Mouse (Mus musculus) neural tube, embryonic 13.5 days (tissue): ENCODE data around the gene Abhd14a. TPM values are rescaled to one million over a fixed set of nuclear protein-coding genes. Genes with fewer than 3 reads are reported as not detected.

Experiments
- ATAC-seq: fragments of 200-750 bp; cut with Nextera tagmentation; 2 replicates; pipeline ENCODE4 v1.8.0; 2017; ENCODE audit warnings: low read depth, mild to moderate bottlenecking, moderate TSS enrichment, moderate library complexity
- H3K27ac ChIP-seq: fragments of 300-500 bp; sonication (generic); replicated peaks from 2 replicates; pipeline ENCODE4 v1.5.1; 2015; ENCODE audit warnings: moderate library complexity, mild to moderate bottlenecking, inconsistent platforms
- H3K27me3 ChIP-seq: fragments of 300-500 bp; sonication (generic); 2 replicates; pipeline ENCODE4 v1.6.1; 2015; ENCODE audit warnings: mild to moderate bottlenecking, inconsistent platforms
- H3K36me3 ChIP-seq: fragments of 300-500 bp; sonication (generic); 2 replicates; pipeline ENCODE4 v1.6.1; 2015; ENCODE audit warnings: mild to moderate bottlenecking, inconsistent platforms
- H3K4me1 ChIP-seq: fragments of 300-500 bp; sonication (generic); replicated peaks from 2 replicates; pipeline ENCODE4 v1.6.1; 2015; ENCODE audit warnings: inconsistent platforms
- H3K4me2 ChIP-seq: fragments of 300-500 bp; sonication (generic); 2 replicates; pipeline ENCODE4 v1.6.1; 2015; ENCODE audit warnings: inconsistent platforms, mild to moderate bottlenecking, moderate library complexity
- H3K4me3 ChIP-seq: fragments of 300-500 bp; sonication (generic); 2 replicates; pipeline ENCODE4 v1.5.1; 2015; ENCODE audit warnings: mild to moderate bottlenecking, inconsistent platforms
- H3K9ac ChIP-seq: fragments of 300-500 bp; sonication (generic); 2 replicates; pipeline ENCODE4 v1.6.1; 2015; ENCODE audit warnings: moderate library complexity, mild to moderate bottlenecking, inconsistent platforms
- H3K9me3 ChIP-seq: fragments of 300-500 bp; sonication (generic); 2 replicates; pipeline ENCODE4 v1.6.1; 2016; ENCODE audit warnings: inconsistent platforms
- WGBS: fragments of 180-500 bp; shearing (Covaris S2); methylation state at CpG from one replicate; pipeline ENCODE4 v1.1.7; 2015; 5-methylcytosine and 5-hydroxymethylcytosine counted together
- polyA plus RNA-seq: library from polyadenylated mRNA; unstranded; fragments of >200 nt; fragmentation: Nextera tagmentation; extraction: Ambion mirVana; gene quantifications from 2 replicates; pipeline ENCODE4 v1.2.1, GENCODE M21; 2015

Abhd14a gene
- polyA plus RNA-seq, 1 experiment from 2014 or later: 57.4 TPM

- Histone ChIP-seq H3K27ac (no peak overlapping the region), H3K4me3 (no peak overlapping the region), H3K9ac (peak overlapping the region; percentile 47), H3K9me3 (no peaks in the 10 kb centered on the region), H3K27me3 (peaks cover 4% of the 10 kb centered on the region; the same call in 1 of the 2 replicates), H3K4me1 (peaks cover 34% of the 10 kb centered on the region), H3K4me2 (peak overlapping the region; percentile 40), H3K36me3 (no peaks in the 10 kb centered on the region)
- WGBS: 8% methylated on average over 18 of the region's 18 CpGs
- ATAC-seq: peak; percentile 24
Measured at GRCm38 (mm10) chr9:106421033-106421864, 26.2 kb downstream of the Abhd14a start.

- H3K4me3 ChIP-seq: no peak overlapping the region
- 0% methylated on average over 2 of the region's 2 CpGs for WGBS
- no peaks in the 10 kb centered on the region for H3K36me3 ChIP-seq
- H3K9me3 ChIP-seq: no peaks in the 10 kb centered on the region
- no peak overlapping the region for H3K27ac ChIP-seq
- peaks cover 4% of the 10 kb centered on the region; the same call in 1 of the 2 replicates for H3K27me3 ChIP-seq
- H3K4me1 ChIP-seq: peaks cover 34% of the 10 kb centered on the region
- H3K4me2 ChIP-seq: peak overlapping the region; percentile 22
- no peak; the same call in 1 of the 2 replicates for ATAC-seq
- peak overlapping the region; percentile 47 for H3K9ac ChIP-seq
Measured at GRCm38 (mm10) chr9:106420608-106421007, 26.9 kb downstream of the Abhd14a start.

- peak; percentile 63 for ATAC-seq
- Histone ChIP-seq H3K27me3 (peaks cover 4% of the 10 kb centered on the region; the same call in 1 of the 2 replicates), H3K9me3 (no peaks in the 10 kb centered on the region), H3K4me2 (peak overlapping the region; percentile 62), H3K4me3 (peak overlapping the region; percentile 31), H3K36me3 (no peaks in the 10 kb centered on the region), H3K4me1 (peaks cover 34% of the 10 kb centered on the region), H3K9ac (peak overlapping the region; percentile 62), H3K27ac (no peak overlapping the region)
- WGBS: 19% methylated on average over 29 of the region's 29 CpGs
Measured at GRCm38 (mm10) chr9:106417841-106418625, 29.4 kb downstream of the Abhd14a start.

- no peak overlapping the region for H3K4me3 ChIP-seq
- WGBS: 90% methylated on average over 6 of the region's 6 CpGs
- H3K4me1 ChIP-seq: peaks cover 30% of the 10 kb centered on the region
- H3K27me3 ChIP-seq: peaks cover 4% of the 10 kb centered on the region; the same call in 1 of the 2 replicates
- no peaks in the 10 kb centered on the region for H3K9me3 ChIP-seq
- ATAC-seq: no peak
- H3K4me2 ChIP-seq: no peak overlapping the region
- no peak overlapping the region for H3K27ac ChIP-seq
- no peak overlapping the region for H3K9ac ChIP-seq
- H3K36me3 ChIP-seq: no peaks in the 10 kb centered on the region
Measured at GRCm38 (mm10) chr9:106416826-106417225, 30.7 kb downstream of the Abhd14a start.

- Histone ChIP-seq H3K36me3 (no peaks in the 10 kb centered on the region), H3K4me3 (no peak overlapping the region)
- WGBS: 84% methylated on average over 5 of the region's 5 CpGs
Measured at GRCm38 (mm10) chr9:106413606-106414005, 33.9 kb downstream of the Abhd14a start.

GRCm38 (mm10) chr9:106412210-106412609, 35.3 kb downstream of the Abhd14a start:
- Histone ChIP-seq H3K4me3 (no peak overlapping the region), H3K9ac (no peak overlapping the region), H3K27ac (no peak overlapping the region), H3K36me3 (no peaks in the 10 kb centered on the region), H3K27me3 (no peaks in the 10 kb centered on the region; the same call in 1 of the 2 replicates), H3K4me1 (no peaks in the 10 kb centered on the region), H3K9me3 (no peaks in the 10 kb centered on the region), H3K4me2 (no peak overlapping the region)
- WGBS: 75% methylated on average over 3 of the region's 3 CpGs
- no peak for ATAC-seq

More at GRCm38 (mm10) chr9:106413606-106414005, 33.9 kb downstream of the Abhd14a start:
- Histone ChIP-seq H3K9me3 (no peaks in the 10 kb centered on the region), H3K27me3 (no peaks in the 10 kb centered on the region; the same call in 1 of the 2 replicates), H3K4me2 (no peak overlapping the region), H3K4me1 (peaks cover 13% of the 10 kb centered on the region), H3K9ac (no peak overlapping the region), H3K27ac (no peak overlapping the region)
- ATAC-seq: no peak

- ATAC-seq: no peak
- Histone ChIP-seq H3K36me3 (no peaks in the 10 kb centered on the region), H3K4me2 (no peak overlapping the region), H3K9me3 (no peaks in the 10 kb centered on the region), H3K9ac (no peak overlapping the region), H3K4me1 (no peaks in the 10 kb centered on the region), H3K27me3 (no peaks in the 10 kb centered on the region), H3K4me3 (no peak overlapping the region), H3K27ac (no peak overlapping the region)
- WGBS: 77% methylated on average over 6 of the region's 6 CpGs
Measured at GRCm38 (mm10) chr9:106411729-106412128, 35.7 kb downstream of the Abhd14a start.

GRCm38 (mm10) chr9:106411091-106411594, 36.3 kb downstream of the Abhd14a start:
- no peak for ATAC-seq
- Histone ChIP-seq H3K27ac (no peak overlapping the region), H3K4me3 (no peak overlapping the region), H3K4me2 (no peak overlapping the region), H3K9ac (no peak overlapping the region), H3K9me3 (no peaks in the 10 kb centered on the region), H3K4me1 (peaks cover 4% of the 10 kb centered on the region; the same call in 1 of the 2 replicates), H3K27me3 (no peaks in the 10 kb centered on the region), H3K36me3 (no peaks in the 10 kb centered on the region)
- 77% methylated on average over 9 of the region's 9 CpGs for WGBS

GRCm38 (mm10) chr9:106410086-106410650, 37.3 kb downstream of the Abhd14a start:
- ATAC-seq: no peak
- H3K27ac ChIP-seq: no peak overlapping the region
- H3K9ac ChIP-seq: no peak overlapping the region
- H3K4me3 ChIP-seq: no peak overlapping the region
- no peaks in the 10 kb centered on the region for H3K36me3 ChIP-seq
- no peak overlapping the region for H3K4me2 ChIP-seq
- WGBS: 43% methylated on average over 2 of the region's 2 CpGs
- peaks cover 5% of the 10 kb centered on the region; the same call in 1 of the 2 replicates for H3K4me1 ChIP-seq
- no peaks in the 10 kb centered on the region for H3K27me3 ChIP-seq
- H3K9me3 ChIP-seq: no peaks in the 10 kb centered on the region

GRCm38 (mm10) chr9:106409096-106409495, 38.4 kb downstream of the Abhd14a start:
- Histone ChIP-seq H3K27me3 (no peaks in the 10 kb centered on the region), H3K4me1 (peaks cover 5% of the 10 kb centered on the region; the same call in 1 of the 2 replicates), H3K36me3 (no peaks in the 10 kb centered on the region), H3K27ac (no peak overlapping the region), H3K4me2 (no peak overlapping the region), H3K4me3 (no peak overlapping the region), H3K9me3 (no peaks in the 10 kb centered on the region), H3K9ac (no peak overlapping the region)
- ATAC-seq: no peak
- 94% methylated on average over 4 of the region's 4 CpGs for WGBS

- H3K36me3 ChIP-seq: no peaks in the 10 kb centered on the region
- no peak overlapping the region for H3K4me3 ChIP-seq
- no peaks in the 10 kb centered on the region for H3K27me3 ChIP-seq
- no peak for ATAC-seq
- no peak overlapping the region for H3K9ac ChIP-seq
- WGBS: 63% methylated on average over 8 of the region's 8 CpGs
- no peak overlapping the region for H3K4me2 ChIP-seq
- no peaks in the 10 kb centered on the region for H3K9me3 ChIP-seq
- H3K4me1 ChIP-seq: peaks cover 5% of the 10 kb centered on the region; the same call in 1 of the 2 replicates
- H3K27ac ChIP-seq: no peak overlapping the region
Measured at GRCm38 (mm10) chr9:106406443-106407078, 40.9 kb downstream of the Abhd14a start.
